Mouse (Mus musculus) testis, adult 10 weeks (tissue): Measurements from ENCODE around the gene Sbk2. TPM values are rescaled to one million over a fixed set of nuclear protein-coding genes. Genes with fewer than 3 reads are reported as not detected.

Source experiments
- polyA plus RNA-seq: library from polyadenylated mRNA; stranded (reverse); fragments of 350-450 nt; fragmentation: Illumina TruSeq; extraction: RNeasy Lipid Tissue Mini Kit (QIAGEN cat#74804); gene quantifications from one replicate; pipeline ENCODE4 v1.2.3, GENCODE M21; 2014; ENCODE audit warnings: low read depth, low replicate concordance

Gene Sbk2
- not detected for polyA plus RNA-seq

DNA sequence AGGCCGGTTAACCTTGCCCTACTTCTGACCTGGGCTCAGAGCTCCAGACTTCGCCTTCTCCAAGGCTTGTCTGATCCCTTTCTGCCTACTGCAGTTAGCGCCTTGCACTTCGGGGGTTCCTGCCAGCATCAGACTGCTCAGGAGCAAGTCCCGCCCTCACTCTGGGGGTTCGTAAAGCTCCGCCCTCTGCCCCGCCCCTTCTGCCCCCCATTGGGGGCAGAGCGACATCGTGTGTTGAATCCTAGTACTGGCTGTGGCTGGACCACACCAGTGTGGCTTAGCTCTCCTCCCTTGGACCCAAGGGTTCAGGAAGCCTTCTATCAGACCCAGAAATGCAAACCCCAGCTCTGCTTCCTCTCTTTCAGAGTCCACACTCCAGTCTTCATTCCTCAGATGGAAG, at the start of gene Sbk2:
Gene Sbk2, minus strand, starts transcription at position 135 of the 400 bp plus-strand sequence.

DNA sequence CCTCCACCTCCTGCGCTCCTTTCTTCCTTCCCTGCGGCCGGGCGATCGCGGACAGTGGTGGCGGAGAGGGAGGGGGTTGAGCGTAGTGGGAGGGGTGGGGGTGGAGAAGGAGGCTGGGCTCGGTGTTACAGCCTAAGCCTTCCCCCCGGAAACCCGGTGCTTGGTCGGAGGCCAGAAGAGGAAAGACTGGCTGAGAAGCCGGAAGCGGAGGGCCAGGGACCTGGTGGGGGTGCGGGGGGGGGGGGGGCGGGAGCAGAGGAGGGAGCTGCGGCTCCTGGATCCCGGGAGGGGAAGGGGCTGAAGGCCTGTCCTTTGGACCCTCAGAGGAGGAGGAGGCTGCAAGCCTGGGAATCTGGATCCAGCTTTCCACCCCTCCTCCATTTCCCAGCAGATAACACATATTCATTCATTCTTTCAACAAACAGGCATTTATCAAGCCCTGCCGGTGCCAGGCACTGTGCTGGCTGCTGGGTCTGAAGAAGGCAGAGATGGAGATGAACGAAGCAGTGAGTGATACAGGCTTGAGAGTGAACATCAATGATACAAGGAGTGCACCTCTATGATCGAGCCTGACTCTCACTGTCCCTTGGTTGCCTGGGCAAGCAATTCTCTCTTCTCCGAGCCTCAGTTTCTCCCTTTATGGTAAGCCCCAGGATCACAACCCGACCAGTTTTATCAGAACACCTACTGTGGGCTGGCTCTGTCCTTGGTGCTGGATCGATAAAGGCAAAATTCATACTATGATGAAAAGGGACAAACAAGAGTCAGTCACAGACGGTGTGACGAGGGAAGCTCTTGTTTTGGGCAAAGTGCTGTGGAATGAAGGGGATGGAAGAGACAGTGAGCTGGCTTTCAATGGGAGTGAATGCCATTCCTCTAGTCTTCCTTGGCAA, 32.0 kb upstream of the Sbk2 start, which contains the start of gene Zfp579:
Gene Zfp579, minus strand, starts transcription at position 156 of the 893 bp plus-strand sequence.

DNA sequence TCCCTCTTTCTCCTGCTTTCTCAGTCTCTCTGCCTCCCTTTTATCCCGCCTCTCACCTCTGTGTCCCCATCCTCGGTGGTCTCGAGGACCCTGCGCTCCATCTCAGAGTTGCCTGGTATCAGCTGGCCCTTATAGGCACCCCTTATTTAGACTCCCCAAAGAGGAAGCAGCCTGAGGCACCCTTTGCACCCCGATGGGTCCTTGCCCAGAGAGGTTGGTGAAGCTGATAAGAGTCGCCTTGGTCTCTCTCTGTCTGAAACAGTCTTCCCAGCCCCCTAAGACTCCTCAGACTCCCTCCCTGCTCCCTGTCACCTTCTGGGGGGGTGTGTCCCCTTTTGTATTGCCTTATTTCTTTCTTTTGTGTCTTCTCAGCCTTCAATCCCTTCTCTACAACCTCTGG, 6.9 kb upstream of the Sbk2 start, which contains the start of gene Sbk3:
Gene Sbk3, minus strand, starts transcription at position 101 of the 400 bp plus-strand sequence.

DNA sequence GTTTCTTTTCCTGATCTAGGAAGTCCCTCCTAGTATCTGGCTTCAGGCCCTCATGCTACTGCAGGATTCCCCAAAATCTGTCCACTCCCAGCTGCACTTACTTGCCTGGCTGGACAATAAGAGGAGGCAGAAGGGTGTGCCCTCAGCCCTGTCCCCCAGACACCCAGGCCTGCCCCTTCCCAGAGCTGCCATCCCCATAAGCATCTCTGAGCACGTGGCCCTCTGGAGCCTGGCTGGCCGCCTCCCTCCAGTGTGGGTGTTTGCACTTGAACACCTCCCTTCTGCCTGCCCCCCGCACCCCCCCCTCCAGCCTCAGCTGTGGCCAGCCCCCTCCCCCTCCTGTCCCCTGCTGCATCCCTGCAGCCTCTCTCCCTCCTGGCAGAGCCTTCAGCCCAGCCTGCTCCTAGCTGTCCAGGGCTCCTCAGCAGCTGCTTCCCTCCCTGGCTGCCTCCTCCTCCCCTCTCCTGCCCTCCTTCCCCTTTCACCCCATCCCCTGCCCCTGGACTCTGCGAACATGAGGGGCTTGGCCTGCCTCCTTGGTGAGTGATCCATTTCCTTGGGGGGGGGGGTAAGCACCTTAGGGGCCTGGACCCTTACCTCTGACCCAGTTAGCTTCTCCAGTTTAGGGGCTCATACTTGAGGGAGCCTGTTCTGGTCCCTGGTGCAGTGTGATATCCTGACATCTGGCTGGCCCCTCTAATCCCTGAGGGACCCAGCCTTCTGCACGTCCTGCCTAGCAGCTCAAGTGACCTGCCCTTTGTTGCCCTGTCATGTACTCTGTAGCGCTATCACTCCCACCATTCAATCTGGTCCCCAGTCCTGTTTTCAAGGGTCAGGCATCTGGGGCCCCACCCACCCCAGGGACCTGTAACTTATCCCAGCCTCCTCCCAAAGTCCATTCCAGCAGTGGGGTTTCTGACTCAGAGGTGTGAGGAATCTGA, 38.5 kb downstream of the Sbk2 start, which contains the start of gene Ssc5d:
Gene Ssc5d, plus strand, starts transcription at position 345 of the 941 bp plus-strand sequence.

DNA sequence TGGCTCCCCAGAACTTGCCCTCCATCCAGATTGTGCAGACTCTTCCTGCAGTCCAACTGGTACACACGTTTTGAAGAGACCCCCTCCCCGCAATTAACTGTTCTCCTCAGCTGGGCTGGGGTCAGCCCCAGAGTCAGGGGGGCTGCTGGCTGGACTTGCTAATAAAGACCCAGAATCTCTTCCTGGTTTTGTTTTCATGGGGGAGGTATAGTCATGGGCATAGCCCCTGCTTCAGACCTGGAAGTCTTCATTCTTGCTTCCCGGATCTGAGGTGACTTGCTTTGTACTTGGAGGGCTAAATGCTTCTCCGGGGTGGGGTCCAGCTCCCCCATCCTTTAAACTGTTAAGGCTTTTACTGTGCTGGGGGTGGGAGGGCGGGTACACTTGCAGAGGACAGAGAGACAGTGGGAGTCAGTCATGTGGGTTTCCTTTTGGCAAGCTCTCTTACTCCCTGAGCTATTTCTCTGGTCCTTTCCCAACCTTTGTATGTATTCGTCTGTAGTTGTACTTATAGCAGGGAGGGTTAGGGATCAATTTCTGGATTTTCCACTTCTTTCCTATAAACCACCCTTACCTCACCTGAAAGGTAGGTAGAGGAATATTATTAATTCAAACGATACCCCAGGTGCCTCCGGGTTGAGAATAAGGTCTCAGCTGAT, 42.3 kb downstream of the Sbk2 start, which contains the start of gene Nat14:
Gene Nat14, plus strand, starts transcription at position 205 of the 659 bp plus-strand sequence.

DNA sequence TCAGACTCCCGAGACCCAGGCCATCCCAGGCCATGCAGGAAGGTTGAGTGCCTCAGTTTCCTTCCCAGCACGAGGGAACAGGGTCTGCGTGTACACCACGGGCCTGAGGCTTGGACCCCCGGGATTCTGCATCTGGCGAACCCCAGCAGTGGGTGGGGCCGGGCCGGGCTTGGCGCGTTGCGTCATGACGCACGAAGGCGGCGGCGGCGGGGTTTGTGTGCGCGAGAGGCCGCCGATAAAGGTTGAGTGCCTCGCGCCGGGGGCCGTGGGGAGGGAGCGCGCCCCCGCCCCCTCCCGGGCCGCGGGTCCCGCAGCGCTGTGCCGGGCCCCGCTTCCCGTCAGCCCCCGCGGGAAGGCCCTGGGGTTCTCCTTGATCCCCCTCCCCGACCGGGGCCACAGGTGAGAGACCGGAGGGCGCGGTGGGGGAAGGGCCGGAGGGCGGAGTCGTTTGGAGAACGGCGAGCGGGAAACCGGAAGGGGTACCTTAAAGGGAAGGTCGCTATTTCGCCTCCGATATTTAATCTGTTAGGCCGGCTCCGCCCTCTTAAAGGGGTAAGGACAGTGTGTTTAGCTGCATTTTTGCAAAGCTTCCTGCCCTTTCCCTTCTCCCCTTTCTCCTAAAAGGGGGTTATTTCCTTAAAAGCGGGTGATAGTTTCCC, 49.1 kb downstream of the Sbk2 start, which contains the start of gene Zfp628:
Gene Zfp628, plus strand, starts transcription at position 211 of the 659 bp plus-strand sequence.

DNA sequence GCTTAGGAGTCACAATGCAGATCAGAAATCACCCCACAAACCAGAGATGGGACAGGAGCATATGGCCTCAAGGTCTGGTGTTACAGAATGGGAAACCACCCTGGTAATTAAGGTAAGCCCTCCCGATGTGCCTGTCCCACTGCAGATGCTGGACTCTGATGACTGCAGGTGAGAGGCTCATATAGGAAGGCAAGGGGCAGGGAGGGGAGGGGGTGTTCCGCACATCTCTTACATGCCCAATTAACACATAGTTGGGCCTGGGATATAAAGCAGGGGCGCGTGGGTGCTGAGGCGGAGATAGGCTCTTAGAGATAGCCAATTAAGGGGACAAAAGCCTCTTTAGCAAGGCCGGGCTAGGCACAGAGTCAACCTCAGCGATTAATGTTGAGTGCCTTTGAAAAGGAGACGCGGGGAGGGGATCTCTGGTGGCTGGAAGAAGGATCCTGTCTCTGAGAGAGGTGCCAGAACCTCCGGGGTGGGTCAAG, 57.7 kb downstream of the Sbk2 start, which contains the start of gene Gm36210:
Gene Gm36210, minus strand, starts transcription at position 51 of the 485 bp plus-strand sequence.

Other genes starting within 250 kb of the Sbk2 start
- gene Tmem150b, start 239.2 kb downstream of the Sbk2 start, polyA plus RNA-seq = not detected
- 0.18 TPM for gene Kmt5c, start 224.3 kb downstream of the Sbk2 start, polyA plus RNA-seq
- gene Cox6b2, start 211.3 kb downstream of the Sbk2 start, polyA plus RNA-seq = 13.6 TPM
- 175 TPM for gene Fam71e2, start 193.1 kb downstream of the Sbk2 start, polyA plus RNA-seq
- gene Il11, start 181.5 kb downstream of the Sbk2 start, polyA plus RNA-seq = 1.5 TPM
- 21.8 TPM for gene Tmem190, start 181.5 kb downstream of the Sbk2 start, polyA plus RNA-seq
- not detected for gene Tmem238, start 174.8 kb downstream of the Sbk2 start, polyA plus RNA-seq
- gene Rpl28, start 171.5 kb downstream of the Sbk2 start, polyA plus RNA-seq = 9.0 TPM
- 58.0 TPM for gene Ube2s, start 151.8 kb downstream of the Sbk2 start, polyA plus RNA-seq
- 3.5 TPM for gene Shisa7, start 119.7 kb downstream of the Sbk2 start, polyA plus RNA-seq
- 1.2 TPM for gene Isoc2b, start 94.1 kb downstream of the Sbk2 start, polyA plus RNA-seq
- gene Isoc2a, start 87.3 kb downstream of the Sbk2 start, polyA plus RNA-seq = 1.8 TPM
- not detected for gene Gm36210, start 57.9 kb downstream of the Sbk2 start, polyA plus RNA-seq
- not detected for gene Zfp628, start 49.2 kb downstream of the Sbk2 start, polyA plus RNA-seq
- 0.67 TPM for gene Nat14, start 42.4 kb downstream of the Sbk2 start, polyA plus RNA-seq
- gene Ssc5d, start 38.6 kb downstream of the Sbk2 start, polyA plus RNA-seq = not detected
- 0.20 TPM for gene Sbk3, start 6.8 kb upstream of the Sbk2 start, polyA plus RNA-seq
- 3.8 TPM for gene Zfp579, start 31.8 kb upstream of the Sbk2 start, polyA plus RNA-seq
- gene Zfp524, start 50.0 kb upstream of the Sbk2 start, polyA plus RNA-seq = not detected
- gene Fiz1, start 50.3 kb upstream of the Sbk2 start, polyA plus RNA-seq = 21.5 TPM
- not detected for gene Gm44973, start 51.1 kb upstream of the Sbk2 start, polyA plus RNA-seq
- gene Zfp865, start 56.0 kb upstream of the Sbk2 start, polyA plus RNA-seq = 4.3 TPM
- gene Ccdc106, start 56.1 kb upstream of the Sbk2 start, polyA plus RNA-seq = 1.6 TPM
- 0.83 TPM for gene 4632433K11Rik, start 69.7 kb upstream of the Sbk2 start, polyA plus RNA-seq
- gene Zfp784, start 74.0 kb upstream of the Sbk2 start, polyA plus RNA-seq = 3.4 TPM
- gene Zfp580, start 87.1 kb upstream of the Sbk2 start, polyA plus RNA-seq = 0.32 TPM
- gene U2af2, start 97.7 kb upstream of the Sbk2 start, polyA plus RNA-seq = 8.7 TPM
- 2.7 TPM for gene Epn1, start 115.8 kb upstream of the Sbk2 start, polyA plus RNA-seq
- gene Rfpl4, start 152.5 kb upstream of the Sbk2 start, polyA plus RNA-seq = 0.20 TPM
- 159 TPM for gene Rasl2-9, start 161.5 kb upstream of the Sbk2 start, polyA plus RNA-seq
- gene Vmn1r55, start 185.3 kb upstream of the Sbk2 start, polyA plus RNA-seq = 0.01 TPM
- not detected for gene Vmn1r56, start 232.3 kb upstream of the Sbk2 start, polyA plus RNA-seq